Mouse (Mus musculus) MEL (cell line): ENCODE measurements around the gene 4933400A11Rik. TPM values are rescaled to one million over a fixed set of nuclear protein-coding genes. Genes with fewer than 3 reads are reported as not detected.

Source experiments
- DNase-seq: peaks from one replicate; pipeline ENCODE4 v3.0.0; 2011; ENCODE audit warnings: low read depth, low spot score
- H3K27ac ChIP-seq: 2 replicates; pipeline ENCODE4 v1.5.1; 2012; ENCODE audit warnings: low read depth, mild to moderate bottlenecking, control low read depth, low read length, moderate library complexity; ENCODE audit not compliant: control insufficient read depth
- H3K27me3 ChIP-seq, 2 experiments: fragments of 150-350 bp in 1 of 2; sonication (generic) in 1 of 2; 2 replicates each; pipeline ENCODE4 v1.6.1; 2012; ENCODE audit warnings: low read length in 2 of 2, mild to moderate bottlenecking in 2 of 2, improper control_type of control experiment in 1 of 2, moderate library complexity in 1 of 2; ENCODE audit not compliant: insufficient read depth in 2 of 2, control insufficient read depth in 1 of 2
- H3K36me3 ChIP-seq, 2 experiments: 2 replicates each; pipeline ENCODE4 v1.6.1; 2012 to 2014; ENCODE audit warnings: low read length in 2 of 2, improper control_type of control experiment in 1 of 2, inconsistent platforms in 1 of 2, mild to moderate bottlenecking in 1 of 2; ENCODE audit not compliant: insufficient read depth in 2 of 2, control insufficient read depth in 1 of 2
- H3K4me1 ChIP-seq, 2 experiments: fragments of 150-350 bp in 1 of 2; sonication (generic) in 1 of 2; 2 replicates each; pipeline ENCODE4 v1.6.1; 2012; ENCODE audit warnings: low read length in 2 of 2, improper control_type of control experiment in 1 of 2, mild to moderate bottlenecking in 1 of 2; ENCODE audit not compliant: insufficient read depth in 2 of 2, control insufficient read depth in 1 of 2
- H3K4me3 ChIP-seq, 2 experiments: fragments of 150-350 bp in 1 of 2; sonication (generic) in 1 of 2; 2 replicates each; pipeline ENCODE4 v1.5.1; 2012; ENCODE audit warnings: low read depth in 2 of 2, low read length in 2 of 2, mild to moderate bottlenecking in 2 of 2, moderate library complexity in 2 of 2, control low read depth in 1 of 2, improper control_type of control experiment in 1 of 2; ENCODE audit not compliant: control insufficient read depth in 1 of 2, insufficient read depth in 1 of 2
- H3K79me2 ChIP-seq: 2 replicates; pipeline ENCODE4 v1.6.1; 2012; ENCODE audit warnings: mild to moderate bottlenecking, low read length, moderate library complexity; ENCODE audit not compliant: control insufficient read depth, poor library complexity, insufficient read depth
- H3K9ac ChIP-seq: 2 replicates; pipeline ENCODE4 v1.6.1; 2012; ENCODE audit warnings: low read depth, mild to moderate bottlenecking, control low read depth, low read length, moderate library complexity; ENCODE audit not compliant: control insufficient read depth, poor library complexity, severe bottlenecking
- H3K9me3 ChIP-seq: fragments of 150-350 bp; sonication (generic); replicated peaks from 2 replicates; pipeline ENCODE4 v1.6.1; 2012; ENCODE audit warnings: mild to moderate bottlenecking, low read length, improper control_type of control experiment, moderate library complexity; ENCODE audit not compliant: insufficient read depth
- BHLHE40 ChIP-seq: IDR thresholded peaks from 2 replicates; pipeline ENCODE4 v1.6.1; 2012; ENCODE audit warnings: low read depth, mild to moderate bottlenecking, inconsistent platforms, low read length, improper control_type of control experiment, borderline replicate concordance
- CHD2 ChIP-seq: IDR thresholded peaks from 2 replicates; pipeline ENCODE4 v1.6.1; 2011; ENCODE audit warnings: low read length, improper control_type of control experiment
- CTCF ChIP-seq, 3 experiments: IDR thresholded peaks in 2 of 3; conservative IDR thresholded peaks in 1 of 3; 2 replicates each; pipeline ENCODE4 v1.5.1; 2011 to 2012; ENCODE audit warnings: low read length in 3 of 3, low read depth in 2 of 3, mild to moderate bottlenecking in 2 of 3, improper control_type of control experiment in 1 of 3, inconsistent platforms in 1 of 3, mixed read lengths in 1 of 3, moderate library complexity in 1 of 3; ENCODE audit not compliant: control insufficient read depth in 1 of 3, insufficient read depth in 1 of 3, poor library complexity in 1 of 3, severe bottlenecking in 1 of 3
- ETS1 ChIP-seq: IDR thresholded peaks from 2 replicates; pipeline ENCODE4 v1.6.1; 2012; ENCODE audit warnings: low read depth, mild to moderate bottlenecking, inconsistent platforms, low read length, improper control_type of control experiment, moderate library complexity
- GABPA ChIP-seq: IDR thresholded peaks from 2 replicates; pipeline ENCODE4 v1.6.1; 2012; ENCODE audit warnings: low read depth, mild to moderate bottlenecking, inconsistent platforms, low read length, improper control_type of control experiment, moderate library complexity
- MAFK ChIP-seq: IDR thresholded peaks from 2 replicates; pipeline ENCODE4 v1.6.1; 2011; ENCODE audit warnings: low read depth, mild to moderate bottlenecking, low read length, improper control_type of control experiment, borderline replicate concordance
- MAX ChIP-seq: IDR thresholded peaks from 2 replicates; pipeline ENCODE4 v1.6.1; 2011; ENCODE audit warnings: low read length, improper control_type of control experiment
- MYB ChIP-seq: IDR thresholded peaks from 2 replicates; pipeline ENCODE4 v1.6.1; 2011; ENCODE audit warnings: mild to moderate bottlenecking, low read depth, low read length, improper control_type of control experiment
- MYC ChIP-seq: IDR thresholded peaks from 2 replicates; pipeline ENCODE4 v1.6.1; 2011; ENCODE audit warnings: low read depth, mild to moderate bottlenecking, low read length, improper control_type of control experiment, moderate library complexity
- NRF1 ChIP-seq: IDR thresholded peaks from 2 replicates; pipeline ENCODE4 v1.6.1; 2014; ENCODE audit warnings: low read depth, mild to moderate bottlenecking, inconsistent platforms, low read length, improper control_type of control experiment, moderate library complexity; ENCODE audit not compliant: poor library complexity, insufficient read depth, severe bottlenecking
- POLR2A ChIP-seq, 2 experiments: IDR thresholded peaks; 2 replicates each; pipeline ENCODE4 v1.6.1; 2011 to 2012; ENCODE audit warnings: low read length in 2 of 2, mild to moderate bottlenecking in 2 of 2, control low read depth in 1 of 2, improper control_type of control experiment in 1 of 2, low read depth in 1 of 2, moderate library complexity in 1 of 2; ENCODE audit not compliant: control insufficient read depth in 1 of 2, insufficient read depth in 1 of 2, poor library complexity in 1 of 2
- POLR2AphosphoS2 ChIP-seq: IDR thresholded peaks from 2 replicates; pipeline ENCODE4 v1.6.1; 2011; ENCODE audit warnings: low read length, improper control_type of control experiment
- RAD21 ChIP-seq: IDR thresholded peaks from 2 replicates; pipeline ENCODE4 v1.6.1; 2011; ENCODE audit warnings: mild to moderate bottlenecking, low read depth, low read length, improper control_type of control experiment
- SIN3A ChIP-seq: IDR thresholded peaks from 2 replicates; pipeline ENCODE4 v1.6.1; 2012; ENCODE audit warnings: low read length, improper control_type of control experiment, inconsistent platforms
- SMC3 ChIP-seq: IDR thresholded peaks from 2 replicates; pipeline ENCODE4 v1.6.1; 2011; ENCODE audit warnings: low read depth, low read length, improper control_type of control experiment
- UBTF ChIP-seq: IDR thresholded peaks from 2 replicates; pipeline ENCODE4 v1.6.1; 2012; ENCODE audit warnings: low read depth, mild to moderate bottlenecking, inconsistent platforms, low read length, improper control_type of control experiment, moderate library complexity, borderline replicate concordance; ENCODE audit not compliant: insufficient read depth
- USF1 ChIP-seq: IDR thresholded peaks from 2 replicates; pipeline ENCODE4 v1.6.1; 2014; ENCODE audit warnings: low read depth, mild to moderate bottlenecking, inconsistent platforms, low read length, improper control_type of control experiment, moderate library complexity
- USF2 ChIP-seq, 2 experiments: IDR thresholded peaks; 2 replicates each; pipeline ENCODE4 v1.6.1; 2011 to 2012; ENCODE audit warnings: improper control_type of control experiment in 2 of 2, low read length in 2 of 2, borderline replicate concordance in 1 of 2, inconsistent platforms in 1 of 2, low read depth in 1 of 2, mild to moderate bottlenecking in 1 of 2; ENCODE audit not compliant: insufficient read depth in 1 of 2
- ZC3H11A ChIP-seq: IDR thresholded peaks from 2 replicates; pipeline ENCODE4 v1.6.1; 2012; ENCODE audit warnings: low read depth, mild to moderate bottlenecking, inconsistent platforms, low read length, improper control_type of control experiment
- ZKSCAN1 ChIP-seq: IDR thresholded peaks from 2 replicates; pipeline ENCODE4 v1.6.1; 2012; ENCODE audit warnings: low read depth, mild to moderate bottlenecking, inconsistent platforms, low read length, improper control_type of control experiment, moderate library complexity
- ZMIZ1 ChIP-seq: IDR thresholded peaks from 2 replicates; pipeline ENCODE4 v1.6.1; 2012; ENCODE audit warnings: low read depth, mild to moderate bottlenecking, inconsistent platforms, low read length, improper control_type of control experiment, moderate library complexity
- polyA plus RNA-seq, 2 experiments: library from polyadenylated mRNA; stranded (reverse) in 1 of 2; unstranded in 1 of 2; fragments of >175 nt in 1 of 2; fragments of >200 nt in 1 of 2; gene quantifications; 2 replicates each; pipeline versions ENCODE4 v1.2.1 to v1.2.4; 2012; ENCODE audit warnings: low replicate concordance in 2 of 2, low read depth in 1 of 2; ENCODE audit not compliant: insufficient read length in 2 of 2, insufficient read depth in 1 of 2, missing spikeins in 1 of 2
- total RNA-seq: library from RNA; depleted of rRNA; stranded (reverse); fragments of 300-350 nt; gene quantifications from 2 replicates; pipeline ENCODE4 v1.2.3, GENCODE M21; 2012

Gene 4933400A11Rik
- total and polyA plus RNA-seq, 3 experiments, result not detected

GRCm38 (mm10) chrX:169797148-169797547 lies 17.7 kb upstream of the 4933400A11Rik start:
- Histone ChIP-seq H3K27ac (no peak overlapping the region), H3K4me1 (no peaks in the 10 kb centered on the region)

GRCm38 (mm10) chrX:169794831-169795311 lies 15.4 kb upstream of the 4933400A11Rik start:
- Histone ChIP-seq H3K79me2 (no peaks in the 10 kb centered on the region), H3K36me3 (no peaks in the 10 kb centered on the region), H3K9ac (no peak overlapping the region), H3K4me3 (no peak overlapping the region), H3K4me1 (no peaks in the 10 kb centered on the region), H3K27me3 (peaks cover 2 to 7% of the 10 kb centered on the region in 2 experiments; a peak in 3 of 4 replicates), H3K9me3 (no peaks in the 10 kb centered on the region), H3K27ac (no peak overlapping the region)
- DNase-seq, result no peak
- TF ChIP-seq NRF1 (no peak), MYB (no peak), MAFK (no peak), UBTF (no peak), ETS1 (no peak), POLR2A (IDR thresholded peaks at IDR 0.05; ENCODE audit: control insufficient read depth in 1 of 2, insufficient read depth in 1 of 2, low read depth in 1 of 2, low read length in 2 of 2, poor library complexity in 1 of 2) (no peak), BHLHE40 (no peak), SMC3 (no peak), GABPA (no peak), RAD21 (no peak), USF2 (IDR thresholded peaks at IDR 0.05; ENCODE audit: borderline replicate concordance in 1 of 2, insufficient read depth in 1 of 2, low read depth in 1 of 2, low read length in 2 of 2) (no peak)

More at GRCm38 (mm10) chrX:169797148-169797547, 17.7 kb upstream of the 4933400A11Rik start:
- H3K9me3 ChIP-seq, result no peaks in the 10 kb centered on the region
- no peak overlapping the region for H3K4me3 ChIP-seq
- no peaks in the 10 kb centered on the region for H3K79me2 ChIP-seq
- no peak for TF ChIP-seq CTCF (IDR thresholded peaks at IDR 0.05 in 2 of 3, conservative IDR thresholded peaks at IDR 0.05 in 1 of 3; ENCODE audit: control insufficient read depth in 1 of 3, insufficient read depth in 1 of 3, low read depth in 2 of 3, low read length in 3 of 3, poor library complexity in 1 of 3, severe bottlenecking in 1 of 3)
- TF ChIP-seq POLR2AphosphoS2, result no peak
- no peak for DNase-seq
- peaks cover 3 to 12% of the 10 kb centered on the region in 2 experiments for H3K27me3 ChIP-seq
- no peaks in the 10 kb centered on the region for H3K36me3 ChIP-seq
- no peak overlapping the region for H3K9ac ChIP-seq

- no peak for DNase-seq
- no peaks in the 10 kb centered on the region for H3K36me3 ChIP-seq
- H3K79me2 ChIP-seq, result no peaks in the 10 kb centered on the region
- H3K27me3 ChIP-seq, result peaks cover 2 to 7% of the 10 kb centered on the region in 2 experiments; a peak in 3 of 4 replicates
- H3K9me3 ChIP-seq, result no peaks in the 10 kb centered on the region
- no peak overlapping the region for H3K9ac ChIP-seq
- H3K4me1 ChIP-seq, result no peaks in the 10 kb centered on the region
- TF ChIP-seq ETS1 (no peak), CTCF (IDR thresholded peaks at IDR 0.05 in 2 of 3, conservative IDR thresholded peaks at IDR 0.05 in 1 of 3; ENCODE audit: control insufficient read depth in 1 of 3, insufficient read depth in 1 of 3, low read depth in 2 of 3, low read length in 3 of 3, poor library complexity in 1 of 3, severe bottlenecking in 1 of 3) (no peak), MYB (no peak), MYC (no peak), MAX (no peak), GABPA (no peak), ZMIZ1 (no peak), SIN3A (no peak), CHD2 (no peak), ZKSCAN1 (no peak), USF1 (no peak), USF2 (IDR thresholded peaks at IDR 0.05; ENCODE audit: borderline replicate concordance in 1 of 2, insufficient read depth in 1 of 2, low read depth in 1 of 2, low read length in 2 of 2) (no peak), ZC3H11A (no peak), POLR2AphosphoS2 (no peak)
- H3K4me3 ChIP-seq, result no peak overlapping the region
- no peak overlapping the region for H3K27ac ChIP-seq
Measured at GRCm38 (mm10) chrX:169794421-169794820, 15.0 kb upstream of the 4933400A11Rik start.
